Mouse (Mus musculus) C2C12 (cell line): Measurements from ENCODE around the gene Cntfr.

Source experiments
- CEBPB ChIP-seq: IDR thresholded peaks from one replicate; pipeline ENCODE4 v1.6.1; 2011; ENCODE audit warnings: low read depth, mild to moderate bottlenecking, control low read depth, moderate library complexity
- CTCF ChIP-seq: IDR thresholded peaks from one replicate; pipeline ENCODE4 v1.5.1; 2011; ENCODE audit not compliant: control insufficient read depth, insufficient read depth, insufficient read length
- MAX ChIP-seq: IDR thresholded peaks from one replicate; pipeline ENCODE4 v1.6.1; 2011; ENCODE audit warnings: mild to moderate bottlenecking, control low read depth
- MYOD1 ChIP-seq: IDR thresholded peaks from one replicate; pipeline ENCODE4 v1.6.1; 2011; ENCODE audit warnings: low read depth; ENCODE audit not compliant: control insufficient read depth, insufficient read length
- MYOG ChIP-seq: IDR thresholded peaks from one replicate; pipeline ENCODE4 v1.6.1; 2011; ENCODE audit not compliant: control insufficient read depth, insufficient read length; ENCODE audit errors: extremely low read depth
- USF1 ChIP-seq: IDR thresholded peaks from one replicate; pipeline ENCODE4 v1.6.1; 2011; ENCODE audit warnings: low read depth, mild to moderate bottlenecking, control low read depth, moderate library complexity

- TF ChIP-seq CTCF (no peak), CEBPB (no peak), USF1 (no peak), MYOD1 (no peak), MAX (no peak), MYOG (no peak)
Observed at GRCm38 (mm10) chr4:41710229-41710628, 13.3 kb upstream of the Cntfr start.
